Mouse (Mus musculus): ENCODE results near the gene Igdcc4.

Igdcc4 gene

GRCm38 (mm10) chr9:65107893-65108292 is 6.6 kb downstream of the Igdcc4 start:
- in situ Hi-C loops (cut with MboI; ENCODE audit: low pct_unique_long_range_greater_than_20kb in 1 of 2, low sequenced_read_pairs in 2 of 2, unreplicated experiment in 1 of 2) = no loop called here

GRCm38 (mm10) chr9:65109132-65110072 is 8.1 kb downstream of the Igdcc4 start:
- in situ Hi-C loops (cut with MboI; ENCODE audit: low pct_unique_long_range_greater_than_20kb in 1 of 2, low sequenced_read_pairs in 2 of 2, unreplicated experiment in 1 of 2) = no loop called here

- in situ Hi-C loops (cut with MboI; ENCODE audit: low pct_unique_long_range_greater_than_20kb in 1 of 2, low sequenced_read_pairs in 2 of 2, unreplicated experiment in 1 of 2) = no loop called here
Observed at GRCm38 (mm10) chr9:65111698-65112097, 10.4 kb downstream of the Igdcc4 start.

GRCm38 (mm10) chr9:65113694-65114093 is 12.4 kb downstream of the Igdcc4 start:
- in situ Hi-C loops (cut with MboI; ENCODE audit: low pct_unique_long_range_greater_than_20kb in 1 of 2, low sequenced_read_pairs in 2 of 2, unreplicated experiment in 1 of 2) = no loop called here

GRCm38 (mm10) chr9:65115891-65116290 is 14.6 kb downstream of the Igdcc4 start:
- in situ Hi-C loops (cut with MboI; ENCODE audit: low pct_unique_long_range_greater_than_20kb in 1 of 2, low sequenced_read_pairs in 2 of 2, unreplicated experiment in 1 of 2) = no loop called here

GRCm38 (mm10) chr9:65117516-65117915 is 16.2 kb downstream of the Igdcc4 start:
- in situ Hi-C loops (cut with MboI; ENCODE audit: low pct_unique_long_range_greater_than_20kb in 1 of 2, low sequenced_read_pairs in 2 of 2, unreplicated experiment in 1 of 2) = no loop called here

GRCm38 (mm10) chr9:65120935-65121334 is 19.6 kb downstream of the Igdcc4 start:
- in situ Hi-C loops (cut with MboI; ENCODE audit: low pct_unique_long_range_greater_than_20kb in 1 of 2, low sequenced_read_pairs in 2 of 2, unreplicated experiment in 1 of 2) = no loop called here

GRCm38 (mm10) chr9:65122545-65122944 is 21.3 kb downstream of the Igdcc4 start:
- in situ Hi-C loops (cut with MboI; ENCODE audit: low pct_unique_long_range_greater_than_20kb in 1 of 2, low sequenced_read_pairs in 2 of 2, unreplicated experiment in 1 of 2) = no loop called here

- in situ Hi-C loops (cut with MboI; ENCODE audit: low pct_unique_long_range_greater_than_20kb in 1 of 2, low sequenced_read_pairs in 2 of 2, unreplicated experiment in 1 of 2) = no loop called here
Observed at GRCm38 (mm10) chr9:65123552-65124168, 22.4 kb downstream of the Igdcc4 start.

GRCm38 (mm10) chr9:65128123-65128815 is 27.0 kb downstream of the Igdcc4 start:
- in situ Hi-C loops (cut with MboI; ENCODE audit: low pct_unique_long_range_greater_than_20kb in 1 of 2, low sequenced_read_pairs in 2 of 2, unreplicated experiment in 1 of 2) = loop anchor here (5.0 kb wide), 2 partner anchors 34 to 49 kb away; no protein-coding TSS in a partner anchor

- in situ Hi-C loops (cut with MboI; ENCODE audit: low pct_unique_long_range_greater_than_20kb in 1 of 2, low sequenced_read_pairs in 2 of 2, unreplicated experiment in 1 of 2) = no loop called here
Observed at GRCm38 (mm10) chr9:65131717-65132116, 30.4 kb downstream of the Igdcc4 start.

GRCm38 (mm10) chr9:65133739-65134138 is 32.5 kb downstream of the Igdcc4 start:
- in situ Hi-C loops (cut with MboI; ENCODE audit: low pct_unique_long_range_greater_than_20kb in 1 of 2, low sequenced_read_pairs in 2 of 2, unreplicated experiment in 1 of 2) = no loop called here

- in situ Hi-C loops (cut with MboI; ENCODE audit: low pct_unique_long_range_greater_than_20kb in 1 of 2, low sequenced_read_pairs in 2 of 2, unreplicated experiment in 1 of 2) = no loop called here
Observed at GRCm38 (mm10) chr9:65135126-65135525, 33.8 kb downstream of the Igdcc4 start.

GRCm38 (mm10) chr9:65140491-65140890 is 39.2 kb downstream of the Igdcc4 start:
- in situ Hi-C loops (cut with MboI; ENCODE audit: low pct_unique_long_range_greater_than_20kb in 1 of 2, low sequenced_read_pairs in 2 of 2, unreplicated experiment in 1 of 2) = loop anchor here in 1 of 2 experiments (5.0 kb wide), 1 partner anchor 37 kb away; no protein-coding TSS in a partner anchor

- in situ Hi-C loops (cut with MboI; ENCODE audit: low pct_unique_long_range_greater_than_20kb in 1 of 2, low sequenced_read_pairs in 2 of 2, unreplicated experiment in 1 of 2) = loop anchor here in 1 of 2 experiments (5.0 kb wide), 1 partner anchor 36 kb away; no protein-coding TSS in a partner anchor
Observed at GRCm38 (mm10) chr9:65140936-65141305, 39.6 kb downstream of the Igdcc4 start, which contains the start of gene Igdcc3. TSS of gene Igdcc3 (plus strand) at chr9:65141189.

- in situ Hi-C loops (cut with MboI; ENCODE audit: low pct_unique_long_range_greater_than_20kb in 1 of 2, low sequenced_read_pairs in 2 of 2, unreplicated experiment in 1 of 2) = loop anchor here in 1 of 2 experiments (5.0 kb wide), 1 partner anchor 36 kb away; no protein-coding TSS in a partner anchor
Observed at GRCm38 (mm10) chr9:65141306-65141975, 40.2 kb downstream of the Igdcc4 start.

GRCm38 (mm10) chr9:65141976-65142318 is 40.7 kb downstream of the Igdcc4 start:
- in situ Hi-C loops (cut with MboI; ENCODE audit: low pct_unique_long_range_greater_than_20kb in 1 of 2, low sequenced_read_pairs in 2 of 2, unreplicated experiment in 1 of 2) = loop anchor here in 1 of 2 experiments (5.0 kb wide), 1 partner anchor 35 kb away; no protein-coding TSS in a partner anchor

GRCm38 (mm10) chr9:65142399-65142798 is 41.1 kb downstream of the Igdcc4 start:
- in situ Hi-C loops (cut with MboI; ENCODE audit: low pct_unique_long_range_greater_than_20kb in 1 of 2, low sequenced_read_pairs in 2 of 2, unreplicated experiment in 1 of 2) = loop anchor here in 1 of 2 experiments (5.0 kb wide), 1 partner anchor 35 kb away; no protein-coding TSS in a partner anchor
